Mouse (Mus musculus) embryonic facial prominence, embryonic 13.5 days (tissue): ENCODE measurements at regions not wholly inside any gene's neighbourhood (a gene's known extent, or its start where the extent isn't known, plus 50 kb on each side); places are given as distances from the start of the nearest gene placed in this dataset.

Experiments
- ATAC-seq: fragments of 200-750 bp; cut with Nextera tagmentation; 2 replicates; pipeline ENCODE4 v1.8.0; 2017; ENCODE audit warnings: low read depth; ENCODE audit not compliant: insufficient number of reproducible peaks, insufficient read depth, low FRiP score, low TSS enrichment
- H3K27ac ChIP-seq: fragments of 300-500 bp; sonication (generic); 2 replicates; pipeline ENCODE4 v1.5.1; 2015; ENCODE audit warnings: moderate library complexity, mild to moderate bottlenecking, inconsistent platforms
- H3K27me3 ChIP-seq: fragments of 300-500 bp; sonication (generic); 2 replicates; pipeline ENCODE4 v1.6.1; 2015; ENCODE audit warnings: mild to moderate bottlenecking, inconsistent platforms
- H3K36me3 ChIP-seq: fragments of 300-500 bp; sonication (generic); 2 replicates; pipeline ENCODE4 v1.6.1; 2015; ENCODE audit warnings: mild to moderate bottlenecking, inconsistent platforms
- H3K4me1 ChIP-seq: fragments of 300-500 bp; sonication (generic); 2 replicates; pipeline ENCODE4 v1.6.1; 2015; ENCODE audit warnings: inconsistent platforms
- H3K4me2 ChIP-seq: fragments of 300-500 bp; sonication (generic); 2 replicates; pipeline ENCODE4 v1.6.1; 2015; ENCODE audit warnings: moderate library complexity, mild to moderate bottlenecking, inconsistent platforms
- H3K4me3 ChIP-seq: fragments of 300-500 bp; sonication (generic); 2 replicates; pipeline ENCODE4 v1.5.1; 2015; ENCODE audit warnings: mild to moderate bottlenecking, inconsistent platforms
- H3K9ac ChIP-seq: fragments of 300-500 bp; sonication (generic); 2 replicates; pipeline ENCODE4 v1.6.1; 2015; ENCODE audit warnings: mild to moderate bottlenecking, inconsistent platforms
- H3K9me3 ChIP-seq: fragments of 300-500 bp; sonication (generic); 2 replicates; pipeline ENCODE4 v1.6.1; 2016; ENCODE audit warnings: inconsistent platforms
- WGBS: fragments of 180-500 bp; shearing (Covaris S2); methylation state at CpG from one replicate; pipeline ENCODE4 v1.1.7; 2015; ENCODE audit warnings: mixed read lengths; 5-methylcytosine and 5-hydroxymethylcytosine counted together

DNA sequence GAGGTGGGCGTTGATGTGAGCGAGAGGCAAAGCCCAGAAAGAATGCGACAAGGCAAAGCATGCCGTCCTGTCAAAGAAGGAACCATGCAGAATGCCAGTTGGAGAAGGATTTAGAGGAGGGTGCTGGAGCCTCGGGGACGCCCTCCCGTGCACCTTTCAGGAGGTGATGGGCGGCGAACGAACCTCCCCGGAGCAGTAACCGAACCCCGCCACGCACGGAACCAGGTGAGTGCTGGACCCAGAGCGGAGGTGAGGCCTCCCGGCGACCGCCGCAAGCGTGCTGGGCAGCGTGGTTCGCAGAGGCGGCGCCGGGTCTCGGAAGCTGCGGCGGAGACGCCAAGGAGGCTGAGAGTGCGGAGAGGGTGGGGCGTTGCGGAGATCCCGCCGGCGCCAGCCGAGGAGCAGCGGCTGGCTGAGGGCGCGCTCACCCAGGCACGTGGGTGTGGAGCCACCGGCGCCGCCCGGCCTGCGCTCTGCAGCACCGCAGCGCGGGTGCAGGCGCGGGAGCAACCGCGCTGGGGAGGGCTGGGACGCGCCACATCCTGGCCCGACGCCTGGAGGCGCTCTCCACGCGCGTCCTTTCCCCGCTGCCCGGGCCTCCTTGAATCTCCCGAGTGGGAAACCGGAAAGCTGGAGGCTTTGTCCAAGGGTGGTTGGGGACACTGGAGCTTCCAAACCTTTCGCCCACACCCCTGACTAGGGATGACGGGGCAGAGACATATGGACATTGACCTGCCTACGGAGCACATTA lies 178.3 kb upstream of the Topaz1 start:
- H3K9me3 ChIP-seq = no peaks in the 10 kb centered on the region
- H3K4me1 ChIP-seq = peaks cover 36% of the 10 kb centered on the region
- ATAC-seq = 0 out of 2 replicates have a peak, but pooled peaks have one; percentile 62
- peak overlapping the region; percentile 91 for H3K4me2 ChIP-seq
- H3K27ac ChIP-seq = no peak overlapping the region
- H3K27me3 ChIP-seq = peaks cover 79% of the 10 kb centered on the region
- WGBS = under 1% methylated on average over 65 of the region's 68 CpGs
- no peaks in the 10 kb centered on the region for H3K36me3 ChIP-seq
- peak overlapping the region; percentile 50 for H3K4me3 ChIP-seq
- H3K9ac ChIP-seq = peak overlapping the region; percentile 52

DNA sequence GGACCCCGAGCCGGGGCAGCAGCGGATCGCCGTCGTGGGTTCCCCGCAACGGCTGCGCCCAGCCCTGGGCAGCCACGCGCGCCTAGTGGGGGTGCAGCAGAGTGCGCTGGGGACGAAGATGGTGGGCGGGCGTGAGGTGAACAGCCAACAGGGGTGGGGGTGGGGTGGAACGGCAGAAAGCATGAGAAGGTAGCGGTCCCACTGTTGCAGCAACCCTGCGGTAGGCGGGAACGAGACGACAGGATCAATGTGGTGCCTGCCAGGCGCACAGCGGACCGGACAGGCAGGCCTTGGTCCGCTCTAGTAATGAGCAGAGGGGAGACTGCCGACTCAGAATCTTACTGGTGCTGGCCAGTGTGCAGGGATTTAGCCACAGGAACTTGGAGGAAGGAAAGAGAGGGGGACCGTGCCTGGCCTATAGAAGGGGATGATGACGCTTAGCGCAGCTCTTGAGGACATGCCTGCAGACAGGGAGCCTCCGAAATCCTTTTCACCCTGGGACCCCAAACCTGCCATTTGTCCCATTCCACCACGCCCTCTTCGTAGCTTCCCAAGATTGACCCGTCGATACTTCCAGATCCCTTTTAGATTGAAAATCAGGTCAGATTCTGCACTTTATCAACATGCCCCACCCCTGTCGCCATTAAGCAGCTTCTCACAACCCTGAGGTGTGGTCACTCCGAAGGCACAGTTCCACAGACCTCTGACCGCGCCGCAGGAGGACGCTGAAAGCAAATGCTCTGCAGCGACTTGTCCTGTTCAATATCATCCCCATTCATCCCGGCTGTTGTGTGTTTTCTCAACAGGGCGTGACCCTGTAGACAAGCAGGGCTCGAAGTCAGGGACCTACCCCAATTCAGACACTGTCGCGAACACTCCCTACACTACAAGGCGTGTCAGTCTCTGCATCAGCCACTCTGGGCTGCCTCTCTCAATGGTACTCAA lies 177.4 kb upstream of the Topaz1 start:
- Histone ChIP-seq H3K27ac (no peak overlapping the region), H3K4me2 (peak overlapping the region; percentile 91), H3K9me3 (no peaks in the 10 kb centered on the region), H3K36me3 (no peaks in the 10 kb centered on the region), H3K27me3 (peaks cover 81% of the 10 kb centered on the region), H3K4me1 (peaks cover 36% of the 10 kb centered on the region), H3K4me3 (peak overlapping the region; percentile 50), H3K9ac (peak overlapping the region; percentile 52)
- ATAC-seq = no peak
- WGBS = 1% methylated on average over 48 of the region's 48 CpGs

DNA sequence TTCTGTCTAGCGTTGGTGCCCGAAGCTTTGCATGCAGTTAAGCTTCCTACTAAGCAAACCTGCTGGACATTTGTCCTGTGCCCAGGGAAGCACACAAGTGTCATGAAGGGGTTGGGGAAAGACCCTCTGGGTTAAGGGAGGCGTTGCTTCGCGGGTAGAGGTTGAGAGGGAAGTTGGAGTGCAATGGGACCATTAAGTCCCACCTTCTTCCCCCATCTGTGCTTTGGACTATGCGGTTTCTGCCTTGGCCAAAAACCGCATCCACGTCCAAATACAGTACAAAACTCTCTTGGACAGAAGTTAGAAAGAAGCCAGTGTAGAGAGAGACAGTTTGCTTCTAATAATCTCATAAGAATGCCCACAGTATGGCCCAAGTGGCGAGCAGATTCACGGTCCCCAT lies 176.1 kb upstream of the Topaz1 start:
- H3K27me3 ChIP-seq = peaks cover 92% of the 10 kb centered on the region
- no peak overlapping the region for H3K9ac ChIP-seq
- peak overlapping the region; percentile 57; the same call in 1 of the 2 replicates for H3K4me3 ChIP-seq
- H3K4me2 ChIP-seq = peak overlapping the region; percentile 92
- no peak overlapping the region for H3K27ac ChIP-seq
- H3K9me3 ChIP-seq = no peaks in the 10 kb centered on the region
- 5% methylated on average over 10 of the region's 10 CpGs for WGBS
- H3K36me3 ChIP-seq = no peaks in the 10 kb centered on the region
- ATAC-seq = no peak
- H3K4me1 ChIP-seq = peaks cover 36% of the 10 kb centered on the region

DNA sequence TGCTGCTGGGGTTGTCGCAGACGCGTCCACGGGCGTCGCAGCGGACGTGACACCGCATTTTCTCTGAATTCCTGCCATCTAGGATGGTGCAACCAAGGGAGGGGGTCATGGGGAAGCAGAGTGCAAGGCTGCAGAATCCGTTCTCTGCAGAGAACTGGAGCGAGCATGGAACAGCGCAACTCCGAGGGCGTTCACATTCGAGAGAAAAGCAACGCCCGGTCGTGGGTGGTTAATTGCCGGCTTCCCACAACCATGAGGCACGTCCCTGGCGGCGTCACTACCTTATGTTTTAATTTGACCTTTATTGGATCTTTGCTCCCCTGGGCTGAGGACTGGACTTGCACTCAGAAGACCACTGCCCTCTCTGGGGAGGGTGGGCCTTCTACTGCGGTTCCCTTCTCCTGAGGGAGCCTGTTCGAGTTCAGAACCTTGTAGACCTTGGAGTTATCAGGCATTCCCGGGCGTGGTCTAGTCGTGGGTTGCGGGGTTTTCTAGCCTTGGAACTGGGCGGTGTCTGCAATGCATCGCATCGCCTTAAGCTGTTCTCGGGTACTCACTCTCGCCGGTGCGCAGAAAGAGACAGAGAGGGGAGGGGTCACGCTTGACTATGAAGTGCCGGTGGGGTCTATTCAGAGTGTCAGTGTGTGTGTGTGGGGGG lies 175.6 kb upstream of the Topaz1 start:
- Histone ChIP-seq H3K9me3 (no peaks in the 10 kb centered on the region), H3K4me2 (peak overlapping the region; percentile 92), H3K9ac (0 out of 2 replicates have a peak overlapping the region, but pooled peaks have one; percentile 72), H3K4me1 (peaks cover 36% of the 10 kb centered on the region), H3K27ac (no peak overlapping the region), H3K36me3 (no peaks in the 10 kb centered on the region), H3K27me3 (peaks cover 97% of the 10 kb centered on the region), H3K4me3 (peak overlapping the region; percentile 57)
- under 1% methylated on average over 37 of the region's 37 CpGs for WGBS
- 0 out of 2 replicates have a peak, but pooled peaks have one; percentile 4 for ATAC-seq

DNA sequence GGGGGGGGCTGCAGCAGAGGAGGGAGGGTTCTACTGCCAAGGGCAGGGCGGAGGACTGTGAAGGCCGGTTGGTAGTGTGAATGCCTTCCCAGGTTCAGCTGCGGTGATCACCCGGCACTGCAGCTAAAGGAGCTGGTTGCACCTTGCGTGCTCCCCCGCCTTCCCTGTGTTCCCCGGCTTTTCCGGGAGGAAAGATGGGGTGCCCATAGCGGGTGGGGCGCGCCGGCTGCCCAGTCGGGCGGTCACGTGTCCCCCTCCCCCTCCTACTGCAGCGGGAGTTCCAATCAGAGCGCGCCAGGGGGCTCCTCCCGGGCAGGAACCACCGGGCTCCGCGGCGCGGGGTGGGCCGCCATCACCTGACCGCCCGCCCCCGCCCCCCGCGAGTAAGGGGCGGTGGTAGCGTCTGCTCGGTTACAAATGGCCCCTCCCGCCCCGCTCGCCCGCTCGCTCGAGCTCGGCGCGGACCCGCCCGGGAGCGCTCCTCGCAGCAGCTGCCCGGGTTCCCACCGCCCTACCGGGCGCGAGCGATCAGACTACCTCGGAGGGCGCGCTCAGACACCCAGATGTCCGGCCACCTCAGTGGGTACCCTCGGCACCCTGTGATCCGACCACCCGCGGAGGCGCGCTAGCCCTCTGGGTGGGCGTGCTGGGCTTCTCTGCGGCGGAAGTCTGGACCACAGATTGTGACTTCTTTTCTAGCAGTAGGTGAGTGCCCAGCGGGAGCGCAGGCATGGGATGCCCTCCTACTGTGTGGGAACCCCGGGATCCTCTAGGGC lies 174.9 kb upstream of the Topaz1 start:
- peak overlapping the region; percentile 57 for H3K4me3 ChIP-seq
- H3K9ac ChIP-seq = peak overlapping the region; percentile 72
- peak overlapping the region; percentile 92 for H3K4me2 ChIP-seq
- H3K4me1 ChIP-seq = peaks cover 36% of the 10 kb centered on the region
- no peaks in the 10 kb centered on the region for H3K9me3 ChIP-seq
- ATAC-seq = peak; percentile 82
- H3K36me3 ChIP-seq = no peaks in the 10 kb centered on the region
- H3K27ac ChIP-seq = no peak overlapping the region
- peaks cover 97% of the 10 kb centered on the region for H3K27me3 ChIP-seq
- under 1% methylated on average over 67 of the region's 68 CpGs for WGBS

DNA sequence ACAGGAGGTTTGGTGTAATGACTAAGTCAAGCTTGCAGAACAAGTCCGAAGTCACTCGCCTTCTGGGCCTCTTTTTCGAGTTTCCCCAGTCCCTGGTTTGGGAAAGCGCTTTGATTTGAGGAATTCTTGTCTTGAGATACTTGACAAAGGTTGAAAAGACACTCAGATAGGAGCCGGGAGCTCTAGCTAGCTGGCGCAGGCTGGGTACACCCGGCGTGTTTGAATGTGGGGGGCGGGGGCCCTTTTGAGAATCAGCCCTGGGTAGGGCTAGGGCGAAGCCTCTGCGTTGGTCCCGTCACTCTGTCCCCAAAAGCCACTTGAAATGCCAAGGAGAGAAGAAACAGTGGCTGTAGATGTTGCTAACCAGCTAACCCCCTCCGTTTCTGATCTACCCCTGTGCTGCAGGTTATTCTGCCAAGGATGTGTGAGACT lies 174.3 kb upstream of the Topaz1 start:
- no peaks in the 10 kb centered on the region for H3K9me3 ChIP-seq
- no peak overlapping the region for H3K27ac ChIP-seq
- WGBS = 1% methylated on average over 13 of the region's 13 CpGs
- peak overlapping the region; percentile 57 for H3K4me3 ChIP-seq
- peak overlapping the region; percentile 72 for H3K9ac ChIP-seq
- H3K4me1 ChIP-seq = peaks cover 36% of the 10 kb centered on the region
- H3K4me2 ChIP-seq = peak overlapping the region; percentile 92
- no peaks in the 10 kb centered on the region for H3K36me3 ChIP-seq
- peaks cover 94% of the 10 kb centered on the region for H3K27me3 ChIP-seq
- ATAC-seq = no peak

DNA sequence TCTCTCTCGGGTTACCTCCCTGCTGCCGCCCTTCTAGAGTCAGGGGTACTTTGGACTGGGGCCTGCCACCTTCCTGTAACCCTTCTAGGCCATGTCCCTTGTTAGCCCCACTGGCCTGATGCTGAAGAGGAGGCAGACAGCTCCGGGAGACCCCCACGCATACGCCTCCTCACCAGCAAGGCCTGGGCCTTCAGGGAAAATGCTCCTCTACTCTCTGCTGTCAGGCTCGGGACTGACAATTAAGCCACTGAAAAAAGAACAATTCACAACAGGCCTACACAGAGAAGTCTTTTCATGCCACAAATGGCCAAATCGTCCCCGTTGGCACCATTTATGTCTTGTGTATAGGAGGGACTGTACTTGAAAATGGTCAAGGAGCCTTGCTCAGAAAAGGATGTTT lies 161.9 kb upstream of the Topaz1 start:
- Histone ChIP-seq H3K4me3 (no peak overlapping the region), H3K27me3 (no peaks in the 10 kb centered on the region), H3K27ac (no peak overlapping the region), H3K4me1 (0 out of 2 replicates have a peak, but pooled peaks cover 7% of the 10 kb centered on the region), H3K36me3 (no peaks in the 10 kb centered on the region), H3K9ac (0 out of 2 replicates have a peak overlapping the region, but pooled peaks have one; percentile 36), H3K9me3 (no peaks in the 10 kb centered on the region), H3K4me2 (no peak overlapping the region)
- ATAC-seq = no peak
- 33% methylated on average over 8 of the region's 8 CpGs for WGBS

DNA sequence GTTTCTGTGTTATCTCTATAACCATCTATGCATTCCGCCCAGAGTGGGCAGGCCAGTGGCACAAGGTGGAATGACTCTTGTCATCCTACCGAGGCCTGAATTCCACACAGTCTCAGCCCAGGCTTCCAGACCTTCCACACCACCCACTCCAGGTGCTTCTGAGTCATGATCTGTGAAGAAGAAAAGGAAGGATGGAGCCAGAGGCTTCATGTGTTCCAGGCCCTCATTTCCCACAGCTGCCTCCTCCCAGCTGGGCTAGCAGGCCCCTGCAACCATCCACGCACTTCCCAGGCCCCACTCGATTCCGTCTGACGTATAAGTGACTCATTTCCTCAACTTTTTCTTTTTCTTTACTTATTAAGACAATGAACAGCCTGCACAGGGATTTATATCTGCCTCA lies 160.7 kb upstream of the Topaz1 start:
- 88% methylated on average over 6 of the region's 6 CpGs for WGBS
- ATAC-seq = no peak

DNA sequence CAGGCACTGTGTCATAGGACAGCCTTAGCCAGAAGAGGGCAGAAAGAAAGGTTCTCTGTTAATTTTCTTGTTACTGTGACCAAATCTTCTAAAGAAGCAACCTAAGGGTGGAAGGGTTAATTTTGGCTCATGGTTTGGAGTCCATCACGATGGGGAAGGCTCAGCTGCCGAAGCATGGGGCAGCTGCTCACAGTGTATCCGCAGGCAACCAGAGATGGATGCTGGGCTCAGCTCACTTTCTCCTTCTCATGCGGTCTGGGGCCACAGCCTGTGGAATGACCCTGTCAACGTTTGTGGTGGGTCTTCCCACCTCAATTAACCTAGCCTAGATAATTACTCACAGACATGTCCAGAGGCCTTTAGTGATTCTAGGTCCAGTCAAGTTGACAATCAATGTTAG lies 160.2 kb upstream of the Topaz1 start:
- H3K27ac ChIP-seq = no peak overlapping the region
- WGBS = 57% methylated on average over 5 of the region's 5 CpGs

More for the DNA sequence above, 160.7 kb upstream of the Topaz1 start:
- Histone ChIP-seq H3K4me3 (no peak overlapping the region), H3K9ac (no peak overlapping the region), H3K9me3 (no peaks in the 10 kb centered on the region), H3K4me1 (0 out of 2 replicates have a peak, but pooled peaks cover 7% of the 10 kb centered on the region), H3K4me2 (no peak overlapping the region), H3K27me3 (no peaks in the 10 kb centered on the region), H3K27ac (no peak overlapping the region), H3K36me3 (no peaks in the 10 kb centered on the region)

DNA sequence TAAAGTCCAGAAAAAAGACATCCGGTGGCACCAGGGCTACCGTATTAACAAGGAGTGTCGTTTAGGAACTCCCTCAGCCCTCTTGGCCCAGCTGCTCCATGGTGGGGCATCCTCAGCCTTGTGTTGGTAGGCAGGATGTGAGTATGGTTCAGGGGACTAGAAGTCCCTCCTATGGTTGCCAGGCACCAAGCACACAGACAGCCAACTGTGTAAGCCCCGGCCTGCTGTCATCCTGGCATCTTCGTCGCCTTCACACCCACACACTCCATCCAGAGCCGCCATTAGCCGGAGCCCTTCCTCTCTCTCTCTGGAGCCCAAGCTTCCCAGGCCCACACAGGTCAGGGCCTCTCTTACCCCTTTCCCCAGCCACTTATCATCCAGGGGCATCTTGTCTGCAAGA lies 158.9 kb upstream of the Topaz1 start:
- no peak for ATAC-seq
- Histone ChIP-seq H3K4me3 (no peak overlapping the region), H3K4me1 (peaks cover 9% of the 10 kb centered on the region; the same call in 1 of the 2 replicates), H3K27me3 (peaks cover 2% of the 10 kb centered on the region), H3K36me3 (no peaks in the 10 kb centered on the region), H3K9ac (no peak overlapping the region), H3K4me2 (no peak overlapping the region), H3K9me3 (no peaks in the 10 kb centered on the region), H3K27ac (no peak overlapping the region)
- 90% methylated on average over 8 of the region's 8 CpGs for WGBS

More for the DNA sequence above, 160.2 kb upstream of the Topaz1 start:
- Histone ChIP-seq H3K9ac (no peak overlapping the region), H3K27me3 (no peaks in the 10 kb centered on the region; the same call in 1 of the 2 replicates), H3K4me3 (no peak overlapping the region), H3K4me2 (no peak overlapping the region), H3K36me3 (no peaks in the 10 kb centered on the region), H3K4me1 (0 out of 2 replicates have a peak, but pooled peaks cover 7% of the 10 kb centered on the region), H3K9me3 (no peaks in the 10 kb centered on the region)
- ATAC-seq = no peak
